Mouse (Mus musculus) midbrain, embryonic 13.5 days (tissue): ENCODE measurements around the gene Masp2. TPM values are rescaled to one million over a fixed set of nuclear protein-coding genes. Genes with fewer than 3 reads are reported as not detected.
A peak's percentile ranks its signal among the peaks of the same experiment; 100 is the strongest.

Experiments used
- ATAC-seq: fragments of 200-750 bp; cut with Nextera tagmentation; 2 replicates; pipeline ENCODE4 v1.8.0; 2017; ENCODE audit warnings: mild to moderate bottlenecking, moderate TSS enrichment, moderate library complexity
- H3K27ac ChIP-seq: fragments of 300-500 bp; sonication (generic); 2 replicates; pipeline ENCODE4 v1.5.1; 2015; ENCODE audit warnings: inconsistent platforms, mild to moderate bottlenecking, moderate library complexity
- H3K27me3 ChIP-seq: fragments of 300-500 bp; sonication (generic); 2 replicates; pipeline ENCODE4 v1.6.1; 2015; ENCODE audit warnings: mild to moderate bottlenecking, inconsistent platforms
- H3K36me3 ChIP-seq: fragments of 300-500 bp; sonication (generic); 2 replicates; pipeline ENCODE4 v1.6.1; 2015; ENCODE audit warnings: mild to moderate bottlenecking, inconsistent platforms
- H3K4me1 ChIP-seq: fragments of 300-500 bp; sonication (generic); replicated peaks from 2 replicates; pipeline ENCODE4 v1.6.1; 2015; ENCODE audit warnings: inconsistent platforms
- H3K4me2 ChIP-seq: fragments of 300-500 bp; sonication (generic); replicated peaks from 2 replicates; pipeline ENCODE4 v1.6.1; 2015; ENCODE audit warnings: moderate library complexity, mild to moderate bottlenecking, inconsistent platforms
- H3K4me3 ChIP-seq: fragments of 300-500 bp; sonication (generic); replicated peaks from 2 replicates; pipeline ENCODE4 v1.5.1; 2015; ENCODE audit warnings: mild to moderate bottlenecking, inconsistent platforms
- H3K9ac ChIP-seq: fragments of 300-500 bp; sonication (generic); replicated peaks from 2 replicates; pipeline ENCODE4 v1.6.1; 2015; ENCODE audit warnings: mild to moderate bottlenecking, inconsistent platforms
- H3K9me3 ChIP-seq: fragments of 300-500 bp; sonication (generic); 2 replicates; pipeline ENCODE4 v1.6.1; 2016; ENCODE audit warnings: mild to moderate bottlenecking, inconsistent platforms
- WGBS: fragments of 180-500 bp; shearing (Covaris S2); methylation state at CpG from one replicate; pipeline ENCODE4 v1.1.7; 2015; 5-methylcytosine and 5-hydroxymethylcytosine counted together
- polyA plus RNA-seq: library from polyadenylated mRNA; unstranded; fragments of >200 nt; fragmentation: Nextera tagmentation; extraction: Ambion mirVana; gene quantifications from 2 replicates; pipeline ENCODE4 v1.2.1, GENCODE M21; 2015

The Masp2 gene
- polyA plus RNA-seq, 1 experiment from 2014 or later: 0.46 TPM

DNA sequence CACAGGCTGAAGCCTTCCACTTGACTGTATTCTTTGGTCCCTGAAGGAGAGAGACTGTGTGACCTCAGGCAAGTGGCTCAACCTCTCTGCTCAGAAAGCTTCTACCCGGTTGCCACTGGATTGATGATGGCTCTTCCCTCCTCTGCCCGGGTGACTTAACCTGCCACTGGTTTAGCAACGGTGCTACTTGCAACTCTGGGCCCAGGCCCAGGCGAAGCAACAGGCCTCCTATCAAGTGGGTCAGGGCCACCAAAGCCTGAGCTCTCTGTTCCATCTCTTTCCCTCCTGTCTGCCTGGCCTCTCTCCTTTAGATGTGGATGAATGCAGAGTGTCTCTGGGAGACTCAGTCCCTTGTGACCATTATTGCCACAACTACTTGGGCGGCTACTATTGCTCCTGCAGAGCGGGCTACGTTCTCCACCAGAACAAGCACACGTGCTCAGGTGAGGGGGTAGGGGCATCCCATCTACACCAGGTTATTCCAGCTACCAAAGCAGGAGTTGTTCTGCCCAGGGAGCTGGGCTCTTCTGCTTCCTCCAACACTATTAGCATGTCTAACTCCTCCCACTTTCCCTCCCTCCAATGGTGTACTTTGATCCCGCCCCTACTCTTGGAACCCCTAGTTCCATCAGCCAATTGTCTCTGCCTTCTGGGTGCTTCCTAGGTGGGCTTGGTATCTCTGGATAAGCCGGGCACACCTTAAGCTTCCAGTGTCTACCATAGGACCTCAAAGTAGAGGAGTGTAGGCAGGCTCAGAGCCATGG lies 1.2 kb downstream of the Masp2 start:
- no peak for ATAC-seq
- Histone ChIP-seq H3K9me3 (no peaks in the 10 kb centered on the region), H3K4me3 (no peak overlapping the region), H3K36me3 (peaks cover 17% of the 10 kb centered on the region), H3K4me2 (no peak overlapping the region), H3K27ac (no peak overlapping the region), H3K9ac (no peak overlapping the region), H3K27me3 (no peaks in the 10 kb centered on the region), H3K4me1 (no peaks in the 10 kb centered on the region)
- WGBS: 72% methylated on average over 10 of the region's 10 CpGs

DNA sequence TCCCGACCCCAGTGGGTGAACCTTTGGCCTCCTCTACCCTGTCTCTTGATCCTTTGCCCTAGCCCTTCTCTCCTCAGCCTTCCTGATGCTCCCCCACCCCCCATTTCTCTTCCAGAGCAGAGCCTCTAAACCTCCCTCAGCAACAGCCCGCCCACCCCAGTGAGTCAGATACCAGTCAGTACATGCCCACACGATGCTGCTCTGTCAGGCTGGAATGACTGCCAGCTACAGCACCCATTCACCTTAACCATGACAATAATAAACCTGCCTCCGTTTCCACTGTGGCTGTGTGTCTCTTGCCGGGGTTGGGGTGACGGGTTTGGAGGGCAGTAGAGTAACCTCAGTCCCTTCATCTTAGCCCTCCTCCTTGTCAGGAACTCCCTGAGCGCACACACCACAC lies 1.8 kb downstream of the Masp2 start:
- no peaks in the 10 kb centered on the region for H3K27me3 ChIP-seq
- H3K9me3 ChIP-seq: no peaks in the 10 kb centered on the region
- H3K9ac ChIP-seq: no peak overlapping the region
- no peak overlapping the region for H3K4me3 ChIP-seq
- ATAC-seq: no peak
- no peaks in the 10 kb centered on the region for H3K4me1 ChIP-seq
- no peak overlapping the region for H3K4me2 ChIP-seq
- no peak overlapping the region for H3K27ac ChIP-seq
- WGBS: 83% methylated on average over 7 of the region's 7 CpGs
- peaks cover 14% of the 10 kb centered on the region; the same call in 1 of the 2 replicates for H3K36me3 ChIP-seq

DNA sequence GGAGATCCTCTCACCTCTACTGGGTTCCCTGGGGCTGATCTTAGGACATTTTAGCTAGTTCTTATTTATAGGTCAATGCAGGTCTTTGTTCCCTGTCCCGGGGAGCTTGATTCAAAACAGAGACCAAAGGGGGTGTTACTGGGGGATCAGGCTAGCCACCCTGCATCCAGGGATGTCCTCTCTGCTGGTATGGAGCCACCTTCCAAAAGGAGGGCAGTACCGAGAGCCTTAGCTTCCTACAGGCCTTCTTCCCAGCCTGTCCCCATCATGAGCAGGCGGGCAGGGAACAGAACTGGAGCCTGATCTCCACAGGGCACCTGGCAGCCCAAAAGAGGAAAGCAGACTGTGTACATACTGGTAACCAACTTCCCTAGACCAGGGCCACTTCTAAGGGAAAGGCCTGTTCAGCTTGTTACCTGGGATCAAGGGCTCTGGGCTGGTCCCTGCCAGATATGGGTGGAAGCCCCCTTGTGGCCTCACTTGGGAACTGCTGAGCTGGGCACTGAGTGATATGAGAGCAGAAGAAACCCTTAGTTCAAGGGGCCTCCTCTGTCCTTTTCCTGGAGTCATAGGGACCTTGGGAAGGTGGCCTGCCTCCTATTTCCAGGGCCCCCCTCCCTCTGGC lies 2.3 kb downstream of the Masp2 start:
- no peaks in the 10 kb centered on the region for H3K27me3 ChIP-seq
- WGBS: 93% methylated on average over 3 of the region's 3 CpGs
- no peak overlapping the region for H3K27ac ChIP-seq
- peaks cover 14% of the 10 kb centered on the region for H3K36me3 ChIP-seq
- H3K4me2 ChIP-seq: no peak overlapping the region
- ATAC-seq: peak; percentile 59; the same call in 1 of the 2 replicates
- no peaks in the 10 kb centered on the region for H3K4me1 ChIP-seq
- no peak overlapping the region for H3K9ac ChIP-seq
- no peak overlapping the region for H3K4me3 ChIP-seq
- no peaks in the 10 kb centered on the region for H3K9me3 ChIP-seq

DNA sequence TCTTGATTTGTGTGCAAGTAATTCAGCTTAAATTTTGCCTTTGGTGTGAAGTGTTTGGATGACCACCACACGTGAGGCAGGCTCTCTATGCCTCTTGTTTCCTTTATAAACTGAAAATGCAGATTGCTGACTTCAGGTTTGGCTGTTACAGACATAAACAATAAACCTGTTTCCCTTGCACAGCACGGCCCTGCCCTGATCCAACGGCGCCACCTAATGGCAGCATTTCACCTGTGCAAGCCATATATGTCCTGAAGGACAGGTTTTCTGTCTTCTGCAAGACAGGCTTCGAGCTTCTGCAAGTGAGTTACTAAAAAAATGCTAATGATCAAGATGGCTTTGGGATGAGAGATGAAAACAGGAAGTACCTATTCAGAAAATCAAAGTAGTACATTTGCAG lies 5.4 kb downstream of the Masp2 start:
- no peak overlapping the region for H3K4me3 ChIP-seq
- no peaks in the 10 kb centered on the region for H3K4me1 ChIP-seq
- 26% methylated on average over 5 of the region's 5 CpGs for WGBS
- H3K9ac ChIP-seq: no peak overlapping the region
- no peaks in the 10 kb centered on the region for H3K27me3 ChIP-seq
- H3K27ac ChIP-seq: no peak overlapping the region; the same call in 1 of the 2 replicates
- H3K9me3 ChIP-seq: no peaks in the 10 kb centered on the region
- H3K36me3 ChIP-seq: peaks cover 29% of the 10 kb centered on the region
- ATAC-seq: no peak
- H3K4me2 ChIP-seq: no peak overlapping the region

DNA sequence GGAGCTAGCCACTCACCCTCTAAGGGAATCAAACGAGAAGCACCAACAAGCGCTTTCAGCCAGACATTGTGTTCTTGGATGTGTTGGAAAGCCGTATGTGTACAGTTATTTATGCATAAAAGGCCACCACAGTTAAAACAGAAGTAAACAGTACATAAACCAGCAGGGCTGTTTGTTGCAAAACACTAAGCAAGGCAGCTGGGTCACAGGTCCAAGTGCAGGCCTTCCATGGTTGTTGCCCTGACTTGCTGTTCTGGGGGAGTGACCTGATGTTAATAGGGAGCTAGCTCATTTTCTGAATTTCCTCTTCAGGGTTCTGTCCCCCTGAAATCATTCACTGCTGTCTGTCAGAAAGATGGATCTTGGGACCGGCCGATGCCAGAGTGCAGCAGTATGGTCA lies 7.5 kb downstream of the Masp2 start:
- Histone ChIP-seq H3K4me3 (no peak overlapping the region), H3K9ac (no peak overlapping the region)
- 87% methylated on average over 5 of the region's 5 CpGs for WGBS

DNA sequence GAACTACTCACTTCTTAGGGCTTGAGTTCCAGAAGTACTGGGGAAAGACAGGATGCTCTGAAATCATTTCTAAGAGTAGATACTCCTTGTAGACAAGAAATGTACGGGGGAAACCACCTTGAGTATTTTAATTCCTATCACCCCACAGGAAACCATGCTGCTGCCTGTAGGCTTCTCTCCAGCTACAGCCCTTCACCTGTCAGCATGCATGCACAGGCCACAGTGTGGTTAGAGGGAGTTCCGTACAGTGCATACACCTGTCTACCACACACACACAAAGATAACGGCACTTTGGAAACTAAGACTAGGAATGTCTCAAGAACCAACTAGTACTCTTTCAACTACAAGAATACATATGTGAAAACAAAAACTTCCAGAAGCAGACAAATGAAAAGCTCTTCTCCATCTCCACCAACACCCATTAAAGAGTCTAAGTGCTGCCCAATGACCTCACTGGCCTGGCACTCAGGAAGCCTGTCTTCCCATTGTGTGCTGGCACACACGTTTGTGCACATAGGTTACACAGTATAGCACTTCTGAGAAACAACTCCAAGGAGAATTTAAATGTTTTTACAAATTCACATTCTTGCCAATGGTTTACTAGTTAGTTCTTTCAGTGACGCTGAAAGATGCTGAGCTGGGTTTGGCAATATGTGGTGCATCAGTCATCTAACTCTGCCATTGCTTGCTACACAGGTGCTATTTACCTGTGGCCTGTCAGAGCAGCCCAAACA lies 8.4 kb downstream of the Masp2 start:
- Histone ChIP-seq H3K27ac (no peak overlapping the region), H3K9ac (no peak overlapping the region), H3K36me3 (peaks cover 57% of the 10 kb centered on the region), H3K4me3 (no peak overlapping the region), H3K4me1 (peaks cover 4% of the 10 kb centered on the region; the same call in 1 of the 2 replicates), H3K27me3 (no peaks in the 10 kb centered on the region), H3K4me2 (no peak overlapping the region), H3K9me3 (no peaks in the 10 kb centered on the region)
- no peak for ATAC-seq
- WGBS: 78% methylated on average over 5 of the region's 5 CpGs

More for the DNA sequence above, 7.5 kb downstream of the Masp2 start:
- Histone ChIP-seq H3K27ac (no peak overlapping the region), H3K4me1 (peaks cover 4% of the 10 kb centered on the region; the same call in 1 of the 2 replicates), H3K27me3 (no peaks in the 10 kb centered on the region), H3K4me2 (no peak overlapping the region), H3K36me3 (peaks cover 47% of the 10 kb centered on the region), H3K9me3 (no peaks in the 10 kb centered on the region)
- ATAC-seq: no peak

DNA sequence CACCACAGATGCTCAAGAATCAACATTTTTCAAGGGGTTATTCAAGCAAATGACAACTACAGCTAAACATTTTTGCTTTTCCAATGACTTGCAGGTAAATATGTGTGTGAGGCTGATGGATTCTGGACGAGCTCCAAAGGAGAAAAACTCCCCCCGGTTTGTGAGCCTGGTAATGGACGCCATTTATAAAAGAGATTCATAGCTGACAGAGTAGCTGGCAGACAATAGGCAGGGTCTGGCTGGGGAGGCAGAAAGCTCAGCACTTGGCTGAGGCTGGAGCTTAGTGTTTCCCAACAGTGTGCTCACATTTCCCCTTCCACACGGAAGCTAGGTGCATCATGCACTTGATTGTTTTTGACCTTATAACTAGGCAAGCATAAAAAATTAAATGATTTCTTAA lies 10.2 kb downstream of the Masp2 start:
- peaks cover 4% of the 10 kb centered on the region; the same call in 1 of the 2 replicates for H3K4me1 ChIP-seq
- ATAC-seq: no peak
- WGBS: 74% methylated on average over 4 of the region's 4 CpGs
- H3K9me3 ChIP-seq: no peaks in the 10 kb centered on the region
- peaks cover 67% of the 10 kb centered on the region for H3K36me3 ChIP-seq
- H3K27ac ChIP-seq: no peak overlapping the region
- H3K9ac ChIP-seq: no peak overlapping the region
- no peaks in the 10 kb centered on the region for H3K27me3 ChIP-seq
- H3K4me3 ChIP-seq: no peak overlapping the region
- no peak overlapping the region for H3K4me2 ChIP-seq

DNA sequence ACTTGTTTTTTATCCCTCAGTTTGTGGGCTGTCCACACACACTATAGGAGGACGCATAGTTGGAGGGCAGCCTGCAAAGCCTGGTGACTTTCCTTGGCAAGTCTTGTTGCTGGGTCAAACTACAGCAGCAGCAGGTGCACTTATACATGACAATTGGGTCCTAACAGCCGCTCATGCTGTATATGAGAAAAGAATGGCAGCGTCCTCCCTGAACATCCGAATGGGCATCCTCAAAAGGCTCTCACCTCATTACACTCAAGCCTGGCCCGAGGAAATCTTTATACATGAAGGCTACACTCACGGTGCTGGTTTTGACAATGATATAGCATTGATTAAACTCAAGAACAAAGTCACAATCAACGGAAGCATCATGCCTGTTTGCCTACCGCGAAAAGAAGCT lies 11.4 kb downstream of the Masp2 start:
- 0 out of 2 replicates have a peak, but pooled peaks have one; percentile 34 for ATAC-seq
- no peak overlapping the region for H3K9ac ChIP-seq
- peaks cover 73% of the 10 kb centered on the region for H3K36me3 ChIP-seq
- no peak overlapping the region for H3K4me2 ChIP-seq
- H3K27ac ChIP-seq: no peak overlapping the region
- H3K9me3 ChIP-seq: no peaks in the 10 kb centered on the region
- H3K4me3 ChIP-seq: no peak overlapping the region
- peaks cover 4% of the 10 kb centered on the region; the same call in 1 of the 2 replicates for H3K4me1 ChIP-seq
- 69% methylated on average over 9 of the region's 9 CpGs for WGBS
- no peaks in the 10 kb centered on the region for H3K27me3 ChIP-seq

DNA sequence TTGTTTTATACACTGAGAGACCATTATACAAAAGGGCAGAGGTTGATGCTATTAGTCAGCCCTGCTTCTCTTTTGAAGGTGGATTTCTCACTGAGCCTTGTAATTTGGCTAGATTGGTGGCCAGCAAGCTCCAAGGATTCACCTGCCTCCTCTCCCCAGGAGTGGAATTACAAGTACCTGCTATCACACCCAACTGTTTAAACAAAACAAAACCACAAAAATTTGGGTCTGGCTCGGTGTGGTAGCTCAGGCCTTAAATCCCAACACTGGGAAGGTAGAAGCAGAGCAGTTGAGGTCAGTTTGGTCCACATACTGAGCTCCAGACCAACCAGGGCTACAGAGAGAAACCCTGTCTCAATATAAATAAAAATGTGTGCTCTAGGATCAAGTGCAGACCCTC lies 17.5 kb downstream of the Masp2 start:
- H3K4me1 ChIP-seq: peaks cover 18% of the 10 kb centered on the region
- ATAC-seq: no peak
- H3K9me3 ChIP-seq: no peaks in the 10 kb centered on the region
- peaks cover 91% of the 10 kb centered on the region for H3K36me3 ChIP-seq
- WGBS: 90% methylated on average over 1 of the region's 1 CpGs
- H3K4me2 ChIP-seq: no peak overlapping the region
- H3K27ac ChIP-seq: no peak overlapping the region
- no peak overlapping the region for H3K4me3 ChIP-seq
- H3K9ac ChIP-seq: no peak overlapping the region
- H3K27me3 ChIP-seq: no peaks in the 10 kb centered on the region

DNA sequence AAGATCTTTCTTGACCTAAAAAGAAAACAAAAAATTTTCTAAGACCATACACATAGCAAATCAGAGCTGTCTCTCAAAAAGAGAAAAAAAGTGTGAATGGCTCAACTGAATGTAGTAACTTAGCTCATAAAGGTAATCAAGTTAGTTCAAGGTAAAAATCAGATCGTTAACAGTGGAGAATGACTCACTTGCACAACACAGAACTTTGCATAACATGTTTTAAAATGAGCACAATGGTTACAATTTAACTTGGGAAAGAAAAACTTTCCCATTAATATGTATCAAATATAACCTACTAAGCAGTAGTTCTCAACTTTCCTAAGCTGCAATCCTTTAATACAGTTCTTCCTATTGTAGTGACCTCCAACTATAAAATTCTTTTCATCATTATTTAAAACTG lies 18.4 kb downstream of the Masp2 start:
- H3K4me1 ChIP-seq: peaks cover 27% of the 10 kb centered on the region
- no peaks in the 10 kb centered on the region for H3K27me3 ChIP-seq
- no peak overlapping the region for H3K4me3 ChIP-seq
- no peak overlapping the region for H3K4me2 ChIP-seq
- ATAC-seq: no peak
- no peaks in the 10 kb centered on the region for H3K9me3 ChIP-seq
- WGBS: 94% methylated on average over 1 of the region's 1 CpGs
- no peak overlapping the region for H3K27ac ChIP-seq
- peaks cover 86% of the 10 kb centered on the region for H3K36me3 ChIP-seq
- no peak overlapping the region for H3K9ac ChIP-seq

DNA sequence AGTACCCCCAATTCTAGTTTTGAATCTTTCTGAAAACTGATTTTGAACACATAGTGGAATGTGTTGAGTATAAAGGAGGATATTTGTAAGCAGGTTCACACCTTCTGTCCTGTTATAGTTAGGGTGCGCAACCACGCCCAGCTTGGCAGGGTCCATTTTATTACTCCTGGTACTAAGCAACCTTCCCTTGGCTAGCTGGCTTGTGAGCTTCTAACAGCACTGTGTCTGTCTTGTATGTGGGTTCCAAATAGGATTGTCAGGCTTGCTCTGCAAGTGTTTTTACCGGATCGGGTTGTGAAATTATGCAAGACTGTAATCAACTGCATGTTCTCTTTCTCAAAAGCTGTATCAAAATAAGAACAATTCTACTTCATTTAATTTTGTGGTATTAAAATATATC lies 20.1 kb downstream of the Masp2 start:
- Histone ChIP-seq H3K9ac (no peak overlapping the region), H3K36me3 (peaks cover 69% of the 10 kb centered on the region), H3K9me3 (no peaks in the 10 kb centered on the region), H3K4me2 (no peak overlapping the region), H3K4me3 (no peak overlapping the region), H3K27me3 (no peaks in the 10 kb centered on the region), H3K27ac (no peak overlapping the region), H3K4me1 (peaks cover 32% of the 10 kb centered on the region)
- no peak for ATAC-seq
- WGBS: 95% methylated on average over 4 of the region's 4 CpGs

DNA sequence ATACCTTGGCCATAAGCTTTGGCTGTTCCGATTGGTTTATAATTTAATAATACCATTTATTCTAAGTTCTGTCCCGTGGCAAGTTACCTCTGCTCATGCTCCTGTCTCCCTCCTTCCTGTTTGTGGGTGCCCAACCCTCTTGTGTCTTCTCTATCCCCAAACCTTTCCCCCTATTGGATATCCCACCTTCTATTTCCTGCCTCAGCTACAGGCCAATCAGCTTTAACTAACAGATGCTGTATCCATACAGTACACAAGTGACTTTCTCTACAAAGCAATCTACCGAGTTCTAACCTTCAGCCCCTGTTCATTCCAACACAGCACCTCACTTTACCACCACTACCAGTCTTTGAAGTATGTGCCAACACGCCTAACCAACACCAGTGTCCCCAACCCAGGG lies 21.3 kb downstream of the Masp2 start:
- Histone ChIP-seq H3K9me3 (no peaks in the 10 kb centered on the region), H3K4me2 (no peak overlapping the region), H3K27me3 (no peaks in the 10 kb centered on the region), H3K9ac (no peak overlapping the region), H3K27ac (no peak overlapping the region), H3K4me3 (no peak overlapping the region), H3K4me1 (peaks cover 32% of the 10 kb centered on the region), H3K36me3 (peaks cover 63% of the 10 kb centered on the region)
- ATAC-seq: no peak
- 87% methylated on average over 4 of the region's 4 CpGs for WGBS
